Comparison of ENCODE assay signal across 22 mouse cellular contexts in genomic region chr1:90524641-90525220, GRCm38 (mm10).
DNase-seq lines count a peak whose midpoint lies in the region; ATAC-seq and TF ChIP-seq lines count a peak whose summit lies in the region.
"Had no signal": no experiment of that assay in that cellular context is flagged by ENCODE, and none has a peak within 500 bp of the region (broad histone marks: within the 10 kb centered on the region; RNA-seq: fewer than 3 reads in every experiment).

No protein-coding gene starts in this region.

- intact Hi-C loops in gastrocnemius, adult 2 months (cut with DNase I), result no loop called here
- intact Hi-C loops in gastrocnemius, postnatal 36 days (cut with DNase I), result no loop called here

- H3K27me3 ChIP-seq in lung, embryonic 14.5 days (ENCODE audit: insufficient read depth, low read length), result no peaks in the 10 kb centered on the region
- no peaks in the 10 kb centered on the region for H3K27me3 ChIP-seq in Patski
- no peaks in the 10 kb centered on the region for H3K27me3 ChIP-seq in stomach, embryonic 15.5 days (replicated peaks)
- H3K27me3 ChIP-seq: heart, embryonic 12.5 days; kidney, embryonic 15.5 days; liver, embryonic 12.5 days; midbrain, embryonic 13.5 days had no signal

- CTCF ChIA-PET in Patski (lab: Charles Lee), result no interaction called here

- no peaks in the 10 kb centered on the region for H3K9me3 ChIP-seq in lung, embryonic 14.5 days (ENCODE audit: low read depth, low read length)
- no peaks in the 10 kb centered on the region for H3K9me3 ChIP-seq in stomach, embryonic 15.5 days
- H3K9me3 ChIP-seq: kidney, embryonic 15.5 days; liver, embryonic 12.5 days; midbrain, embryonic 13.5 days had no signal

- peaks cover 10% of the 10 kb centered on the region for H3K4me1 ChIP-seq in lung, embryonic 14.5 days (ENCODE audit: insufficient read depth)
- H3K4me1 ChIP-seq in stomach, embryonic 15.5 days, result peaks cover 5% of the 10 kb centered on the region
- H3K4me1 ChIP-seq: liver, embryonic 12.5 days; midbrain, embryonic 13.5 days had no signal

- peak; percentile 21; the same call in 1 of the 2 replicates for ATAC-seq in lung, embryonic 14.5 days (ENCODE audit: insufficient read depth)
- peak; percentile 17 for ATAC-seq in Patski
- ATAC-seq in stomach, embryonic 15.5 days (ENCODE audit: insufficient read depth, low FRiP score, low read depth), result no peak
- ATAC-seq: activated CD4-positive, CD25-positive, alpha-beta regulatory T cell, adult 4 months; forebrain, postnatal 0 days; hindbrain, embryonic 16.5 days; intestine, embryonic 16.5 days; liver, embryonic 12.5 days; midbrain, embryonic 13.5 days had no signal

- 33% methylated on average over 3 of the region's 3 CpGs for WGBS in lung, embryonic 14.5 days
- 29% methylated on average over 3 of the region's 3 CpGs for WGBS in stomach, embryonic 15.5 days

- no peak overlapping the region for H3K4me3 ChIP-seq in gastrocnemius, adult 2 months
- no peak overlapping the region for H3K4me3 ChIP-seq in lung, embryonic 14.5 days (ENCODE audit: low read depth, low read length)
- H3K4me3 ChIP-seq in stomach, embryonic 15.5 days (replicated peaks), result no peak overlapping the region
- H3K4me3 ChIP-seq: heart, embryonic 12.5 days; kidney, embryonic 15.5 days; layer of hippocampus, adult 2 months; liver, embryonic 12.5 days; midbrain, embryonic 13.5 days had no signal

- H3K27ac ChIP-seq in gastrocnemius, adult 2 months, result peak overlapping the region; percentile 80
- H3K27ac ChIP-seq in lung, embryonic 14.5 days (ENCODE audit: low read depth), result no peak overlapping the region
- H3K27ac ChIP-seq in stomach, embryonic 15.5 days, result peak overlapping the region; percentile 27; the same call in 1 of the 2 replicates
- H3K27ac ChIP-seq: kidney, embryonic 15.5 days; layer of hippocampus, adult 2 months; liver, embryonic 12.5 days; midbrain, embryonic 13.5 days had no signal

- H3K4me2 ChIP-seq in lung, embryonic 14.5 days, result no peak overlapping the region
- H3K4me2 ChIP-seq in stomach, embryonic 15.5 days, result no peak overlapping the region
- H3K4me2 ChIP-seq: heart, embryonic 12.5 days; kidney, embryonic 15.5 days; liver, embryonic 12.5 days; midbrain, embryonic 13.5 days had no signal

- in situ Hi-C loops in Patski (cut with MboI; ENCODE audit: low pct_unique_long_range_greater_than_20kb), result no loop called here

- no peaks in the 10 kb centered on the region for H3K36me3 ChIP-seq in lung, embryonic 14.5 days (ENCODE audit: insufficient read depth)
- H3K36me3 ChIP-seq in stomach, embryonic 15.5 days, result no peaks in the 10 kb centered on the region
- H3K36me3 ChIP-seq: heart, embryonic 12.5 days; kidney, embryonic 15.5 days; liver, embryonic 12.5 days; midbrain, embryonic 13.5 days had no signal

- H3K9ac ChIP-seq in lung, embryonic 14.5 days, result no peak overlapping the region
- no peak overlapping the region for H3K9ac ChIP-seq in stomach, embryonic 15.5 days
- H3K9ac ChIP-seq: forebrain, postnatal 0 days; heart, embryonic 12.5 days; kidney, embryonic 15.5 days; liver, embryonic 12.5 days; midbrain, embryonic 13.5 days had no signal

- POLR2A ChIA-PET in Patski (lab: Charles Lee), result no interaction called here

- no peak for TF ChIP-seq CTCF in gastrocnemius, adult 2 months (IDR thresholded peaks at IDR 0.05)
- TF ChIP-seq CTCF in lung, embryonic 14.5 days (IDR thresholded peaks at IDR 0.05; ENCODE audit: low read depth), result no peak
- TF ChIP-seq CTCF in Patski (IDR thresholded peaks at IDR 0.05), result no peak

- no peak for DNase-seq in gastrocnemius, adult 2 months
- no peak for DNase-seq in gastrocnemius, postnatal 36 days
- DNase-seq in lung, embryonic 14.5 days, result no peak
- no peak for DNase-seq in lung, postnatal 25 days (ENCODE audit: low spot score)
- DNase-seq in Patski (ENCODE audit: low read depth, low spot score), result no peak
- DNase-seq in ovary, postnatal 36 days (ENCODE audit: low spot score), result no peak
- DNase-seq in layer of hippocampus, postnatal 25 days (ENCODE audit: extremely low spot score in 1 of 2, low spot score in 1 of 2), result no peak
- DNase-seq: adrenal gland, postnatal 25 days; cerebellum, adult 11 months; cerebellum, postnatal 25 days; embryo, embryonic 11 days; forebrain, postnatal 0 days; thymus, postnatal 25 days had no signal
